Mouse (Mus musculus): Measurements from ENCODE around the gene Ppp1r14b.

Ppp1r14b gene

GRCm38 (mm10) chr19:6974211-6975205 is at the start of gene Ppp1r14b:
Ppp1r14b (plus strand) TSS chr19:6974968.
- peak; percentile 70 to 75 for DNase-seq (ENCODE audit: low spot score in 2 of 2)

DNA sequence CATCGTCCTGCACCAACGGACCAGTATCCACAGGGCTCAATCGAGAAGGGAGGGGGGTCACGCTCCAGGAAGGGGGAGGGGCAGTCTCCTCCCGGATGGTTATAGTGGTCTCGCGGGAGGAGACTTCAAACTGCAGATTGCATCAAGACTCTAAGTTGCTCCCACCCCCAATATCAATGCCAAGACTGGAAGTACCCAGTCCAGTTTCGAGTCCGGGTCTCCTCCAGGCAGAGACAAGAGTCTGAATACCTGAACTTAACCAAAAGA is 49.5 kb upstream of the Ppp1r14b start, which contains the start of gene Catsperz:
Gene Catsperz, minus strand, starts transcription at position 74 of the 267 bp plus-strand sequence.
- no peak for DNase-seq (ENCODE audit: low spot score in 2 of 2)

GRCm38 (mm10) chr19:6925611-6926329 is 49.0 kb upstream of the Ppp1r14b start:
- DNase-seq (ENCODE audit: low spot score in 2 of 2), result no peak

- no peak for DNase-seq (ENCODE audit: low spot score in 2 of 2)
Observed at GRCm38 (mm10) chr19:6926559-6927255, 48.1 kb upstream of the Ppp1r14b start.

DNA sequence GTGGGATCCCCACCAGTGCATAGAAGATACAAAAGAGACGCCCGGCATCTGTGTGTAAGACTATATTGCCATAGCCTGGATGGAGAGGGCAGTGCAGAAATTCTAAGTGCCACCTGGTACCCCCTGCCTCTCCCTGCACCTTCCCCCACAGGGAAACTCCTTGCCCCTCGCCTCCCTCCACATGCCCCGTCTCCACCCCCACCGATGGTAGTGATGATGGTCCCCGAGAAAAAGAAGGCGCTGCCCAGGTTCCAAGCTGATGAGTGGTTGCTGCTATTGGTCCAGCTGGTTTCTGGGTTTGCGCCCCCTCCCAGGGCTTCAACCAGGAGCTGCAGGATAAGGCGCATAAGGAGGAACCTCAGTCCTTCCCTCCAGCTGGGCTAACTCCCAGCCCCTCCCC is 46.7 kb upstream of the Ppp1r14b start:
- DNase-seq (ENCODE audit: low spot score in 2 of 2), result no peak

GRCm38 (mm10) chr19:6931002-6931401 is 43.8 kb upstream of the Ppp1r14b start:
- no peak for DNase-seq (ENCODE audit: low spot score in 2 of 2)

DNA sequence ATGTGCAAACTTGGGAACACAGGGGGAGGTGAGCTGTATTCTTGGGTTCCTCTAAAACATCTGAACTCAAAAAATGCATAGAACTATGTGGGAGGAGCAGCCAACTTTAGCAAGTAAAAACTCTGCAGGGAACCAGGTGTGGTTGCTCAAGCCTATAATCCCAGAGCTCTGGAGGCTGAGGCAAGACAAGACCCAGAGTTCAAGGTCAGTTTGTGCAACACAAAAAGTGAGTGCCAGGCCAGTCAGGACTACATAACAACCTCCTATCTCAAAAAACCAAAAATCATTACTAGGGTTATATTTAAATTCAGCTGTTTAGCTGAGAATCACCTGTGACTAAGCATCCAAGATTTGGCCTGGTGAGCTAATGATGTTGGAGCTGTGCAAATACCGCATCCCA is 42.8 kb upstream of the Ppp1r14b start:
- DNase-seq (ENCODE audit: low spot score in 2 of 2), result no peak

GRCm38 (mm10) chr19:6933102-6933435 is 41.7 kb upstream of the Ppp1r14b start:
- DNase-seq (ENCODE audit: low spot score in 2 of 2), result no peak

GRCm38 (mm10) chr19:6933436-6934194 is 41.2 kb upstream of the Ppp1r14b start:
- peak in 1 of 2 experiments; percentile 49 for DNase-seq (ENCODE audit: low spot score in 2 of 2)

DNA sequence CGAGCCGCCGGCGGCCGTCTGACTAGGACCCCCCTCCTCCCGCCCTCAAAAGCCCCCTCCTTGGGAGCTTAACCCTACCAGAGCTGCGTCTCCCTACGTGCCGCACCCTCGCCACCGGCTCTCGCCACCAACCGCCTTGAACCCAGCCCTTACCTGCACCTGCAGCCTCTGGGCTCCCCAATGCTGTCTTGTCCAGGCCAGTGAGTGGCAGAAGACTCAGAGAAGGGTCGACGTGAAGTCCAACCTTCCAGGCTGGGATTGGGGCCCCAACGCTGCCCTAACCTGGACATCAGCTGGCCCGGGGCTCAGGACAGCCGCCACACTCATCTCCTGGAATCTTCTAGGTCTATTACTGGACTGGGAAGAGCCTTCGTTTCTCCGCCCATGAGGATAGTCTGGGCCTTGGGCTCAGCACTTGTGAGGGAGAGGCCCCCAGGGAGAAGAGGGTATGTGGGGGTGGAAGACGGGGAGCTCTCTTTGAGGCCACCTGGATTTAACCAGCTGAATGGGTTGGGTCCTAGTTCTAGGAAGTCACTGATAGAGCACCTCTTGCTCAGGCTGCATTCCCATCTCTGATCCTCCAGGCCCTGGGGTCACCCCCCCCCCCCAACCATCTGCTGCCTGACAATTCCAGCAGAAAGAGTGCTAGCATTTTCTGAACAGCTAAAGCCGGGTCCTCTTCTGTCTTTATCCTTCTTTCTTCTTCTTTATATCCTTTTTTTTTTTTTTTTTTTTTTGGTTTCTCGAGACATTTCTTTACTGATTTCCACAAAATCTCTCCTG is 40.4 kb upstream of the Ppp1r14b start, which contains the start of gene Kcnk4:
Gene Kcnk4, minus strand, starts transcription at position 321 of the 783 bp plus-strand sequence.
- no peak for DNase-seq (ENCODE audit: low spot score in 2 of 2)

DNA sequence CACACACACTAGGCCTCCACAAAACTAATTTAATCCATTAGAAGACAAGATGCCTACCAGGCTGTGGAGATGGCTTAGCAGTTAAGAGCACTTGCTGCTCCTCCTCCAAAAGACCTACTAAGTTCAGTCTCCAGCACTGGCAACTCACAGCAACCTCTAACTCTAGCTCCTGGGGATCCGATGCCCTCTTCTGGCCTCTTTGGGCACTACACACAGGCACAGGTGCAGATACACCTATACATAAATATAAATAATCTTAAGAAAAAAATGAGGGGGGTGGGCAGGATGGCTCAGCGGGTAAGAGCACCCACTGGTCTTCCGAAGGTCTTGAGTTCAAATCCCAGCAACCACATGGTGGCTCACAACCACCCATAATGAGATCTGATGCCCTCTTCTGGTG is 38.5 kb upstream of the Ppp1r14b start:
- DNase-seq (ENCODE audit: low spot score in 2 of 2), result no peak

GRCm38 (mm10) chr19:6937541-6938465 is 37.0 kb upstream of the Ppp1r14b start:
- no peak for DNase-seq (ENCODE audit: low spot score in 2 of 2)

- DNase-seq (ENCODE audit: low spot score in 2 of 2), result no peak
Observed at GRCm38 (mm10) chr19:6939106-6940002, 35.4 kb upstream of the Ppp1r14b start.

- no peak for DNase-seq (ENCODE audit: low spot score in 2 of 2)
Observed at GRCm38 (mm10) chr19:6940396-6941351, 34.1 kb upstream of the Ppp1r14b start.

DNA sequence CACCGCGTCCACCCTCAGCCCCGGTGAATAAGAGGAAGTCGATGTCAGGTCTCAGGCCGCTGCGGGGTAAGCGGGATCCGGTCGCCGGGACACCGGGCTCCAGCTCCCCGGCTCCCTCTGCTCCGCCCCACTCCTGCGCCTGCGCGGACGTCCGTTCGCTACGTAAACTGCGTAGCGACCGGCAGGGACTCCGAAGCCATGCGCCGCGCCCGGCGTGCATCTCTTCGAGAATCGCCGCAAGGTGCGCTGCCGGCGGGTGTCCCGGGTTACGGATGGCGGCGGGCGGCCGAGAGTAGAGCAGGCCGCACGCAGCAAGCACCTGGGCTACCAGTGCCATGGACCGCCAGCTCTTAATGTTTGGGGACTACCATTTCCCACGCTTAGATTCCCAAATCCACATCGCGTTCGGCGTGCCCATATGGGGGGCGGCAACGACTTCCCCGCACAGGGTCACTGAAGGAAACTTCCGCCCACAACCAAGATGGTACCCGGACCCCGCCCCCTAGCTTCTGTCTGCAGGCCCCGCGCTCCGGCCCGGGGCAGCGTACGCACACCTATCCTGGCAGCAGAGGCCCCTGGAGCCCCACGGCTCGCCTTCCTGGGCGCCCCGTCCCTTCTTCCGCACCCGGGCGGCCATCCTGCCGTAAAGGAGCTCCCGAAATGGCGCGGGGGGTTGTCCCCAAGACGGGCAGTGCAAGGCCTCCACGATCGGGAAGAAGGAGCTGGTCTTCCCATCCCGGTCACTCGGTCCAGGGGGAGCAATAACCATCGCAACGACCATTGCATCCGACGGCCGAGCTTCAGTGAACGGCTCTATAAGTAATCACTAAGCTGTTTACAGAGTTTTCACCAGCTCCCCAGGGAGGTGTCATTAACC is 33.2 kb upstream of the Ppp1r14b start, which contains the start of gene Bad:
Gene Bad, plus strand, starts transcription at position 490 of the 877 bp plus-strand sequence.
- peak; percentile 85 to 87 for DNase-seq (ENCODE audit: low spot score in 2 of 2)

DNA sequence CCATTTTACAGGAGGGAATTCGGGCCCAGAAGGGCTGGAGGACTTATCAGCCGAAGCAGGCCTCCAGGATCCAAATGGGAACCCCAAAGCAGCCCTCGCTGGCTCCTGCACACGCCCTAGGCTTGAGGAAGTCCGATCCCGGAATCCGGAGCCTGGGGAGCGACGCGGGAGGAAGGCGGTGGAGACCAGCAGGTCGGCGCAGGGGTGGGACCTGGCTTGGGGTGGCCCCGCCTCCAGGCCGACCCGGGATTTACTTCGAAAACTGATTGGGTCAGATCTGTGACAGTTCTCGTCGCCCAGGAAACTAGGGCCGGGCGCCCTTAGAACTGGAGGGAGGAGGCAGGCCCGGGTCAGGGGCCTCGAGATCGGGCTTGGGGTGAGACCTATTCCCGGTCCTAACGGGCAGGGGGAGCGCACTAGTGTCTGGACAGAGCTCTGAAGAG is 32.5 kb upstream of the Ppp1r14b start, which contains the start of gene Gpr137:
Gene Gpr137, minus strand, starts transcription at position 232 of the 443 bp plus-strand sequence.
- DNase-seq (ENCODE audit: low spot score in 2 of 2), result peak; percentile 93
